8 mouse cellular contexts compared by ENCODE assay signal in the genomic region with DNA sequence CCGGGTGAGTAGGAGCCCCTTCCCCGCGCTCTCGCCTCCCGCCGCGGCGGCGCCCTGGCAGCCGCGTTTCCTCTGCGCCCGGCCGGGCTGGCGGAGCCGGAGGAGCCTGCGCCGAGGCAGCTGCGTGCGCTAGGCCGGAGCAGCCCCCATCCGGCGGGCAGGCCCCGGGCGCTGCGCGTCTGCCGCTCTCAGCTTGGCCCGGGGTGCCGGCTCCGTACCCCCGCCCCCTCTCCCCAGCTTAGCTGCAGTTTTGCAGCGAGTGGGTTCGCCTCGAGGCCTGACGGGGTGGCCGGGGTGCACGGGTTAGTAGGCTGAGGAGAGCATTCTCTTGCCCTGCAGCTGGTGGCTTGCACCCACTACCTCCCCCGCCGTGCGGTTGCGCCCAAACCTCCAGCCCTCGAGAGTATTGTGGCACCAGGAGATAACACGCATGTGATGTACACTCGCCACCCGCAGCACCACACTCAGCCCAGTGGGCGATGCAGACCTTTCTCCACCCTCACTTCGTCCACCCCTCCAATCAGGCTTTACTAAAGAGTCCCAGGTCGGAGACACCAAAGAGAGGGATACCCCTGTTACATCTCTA. TPM values are rescaled to one million over a fixed set of nuclear protein-coding genes. Genes with fewer than 3 reads are reported as not detected.
DNase-seq lines count a peak whose midpoint lies in the region; ATAC-seq lines count a peak whose summit lies in the region.

No protein-coding gene starts in this region.

- peak overlapping the region; percentile 98 for H3K9ac ChIP-seq in embryonic facial prominence, embryonic 13.5 days
- H3K9ac ChIP-seq in limb, embryonic 15.5 days = peak overlapping the region; percentile 84
- H3K9ac ChIP-seq in midbrain, embryonic 14.5 days (replicated peaks; ENCODE audit: low read length) = peak overlapping the region; percentile 97

- H3K4me3 ChIP-seq in embryonic facial prominence, embryonic 13.5 days = peak overlapping the region; percentile 85
- H3K4me3 ChIP-seq in limb, embryonic 15.5 days = peak overlapping the region; percentile 74
- H3K4me3 ChIP-seq in midbrain, embryonic 14.5 days (replicated peaks; ENCODE audit: low read depth, low read length) = peak overlapping the region; percentile 91

- H3K36me3 ChIP-seq in embryonic facial prominence, embryonic 13.5 days = no peaks in the 10 kb centered on the region
- no peaks in the 10 kb centered on the region for H3K36me3 ChIP-seq in limb, embryonic 15.5 days
- no peaks in the 10 kb centered on the region for H3K36me3 ChIP-seq in midbrain, embryonic 14.5 days (ENCODE audit: control insufficient read depth, insufficient read depth, low read length)

- peak; percentile 50 for ATAC-seq in embryonic facial prominence, embryonic 13.5 days (ENCODE audit: insufficient number of reproducible peaks, insufficient read depth, low FRiP score, low TSS enrichment, low read depth)
- peak; percentile 53 for ATAC-seq in limb, embryonic 15.5 days (ENCODE audit: insufficient number of reproducible peaks, low FRiP score, low TSS enrichment, low read depth)
- ATAC-seq in midbrain, embryonic 14.5 days (ENCODE audit: low FRiP score, low TSS enrichment) = peak; percentile 65

- H3K27ac ChIP-seq in embryonic facial prominence, embryonic 13.5 days = peak overlapping the region; percentile 99
- peak overlapping the region; percentile 98 for H3K27ac ChIP-seq in limb, embryonic 15.5 days
- peak overlapping the region; percentile 97 for H3K27ac ChIP-seq in midbrain, embryonic 14.5 days (replicated peaks; ENCODE audit: low read depth, low read length)

- peak; percentile 28 for DNase-seq in retina, postnatal 7 days (ENCODE audit: low read depth, low spot score)
- DNase-seq in retina, postnatal 1 day = no peak
- DNase-seq in heart, adult 18-20 months = peak; percentile 53 to 65
- peak; percentile 16 to 18 for DNase-seq in kidney, adult 8-10 months
- DNase-seq in midbrain, embryonic 14.5 days = no peak
- DNase-seq in spleen, postnatal 36 days (ENCODE audit: low spot score in 2 of 2) = peak; percentile 62 to 65

- H3K27me3 ChIP-seq in embryonic facial prominence, embryonic 13.5 days = no peaks in the 10 kb centered on the region
- no peaks in the 10 kb centered on the region for H3K27me3 ChIP-seq in limb, embryonic 15.5 days
- H3K27me3 ChIP-seq in midbrain, embryonic 14.5 days (ENCODE audit: control insufficient read depth, insufficient read depth, low read length) = no peaks in the 10 kb centered on the region

- H3K4me1 ChIP-seq in embryonic facial prominence, embryonic 13.5 days = peaks cover 29% of the 10 kb centered on the region
- H3K4me1 ChIP-seq in limb, embryonic 15.5 days = peaks cover 31% of the 10 kb centered on the region
- peaks cover 23% of the 10 kb centered on the region for H3K4me1 ChIP-seq in midbrain, embryonic 14.5 days (ENCODE audit: control insufficient read depth, insufficient read depth, low read length)

- WGBS in embryonic facial prominence, embryonic 13.5 days = under 1% methylated on average over 49 of the region's 49 CpGs
- under 1% methylated on average over 29 of the region's 49 CpGs for WGBS in limb, embryonic 15.5 days
- WGBS in midbrain, embryonic 14.5 days = 1% methylated on average over 45 of the region's 49 CpGs

- no peaks in the 10 kb centered on the region for H3K9me3 ChIP-seq in embryonic facial prominence, embryonic 13.5 days
- H3K9me3 ChIP-seq in limb, embryonic 15.5 days = no peaks in the 10 kb centered on the region
- no peaks in the 10 kb centered on the region for H3K9me3 ChIP-seq in midbrain, embryonic 14.5 days (ENCODE audit: control insufficient read depth, low read length)

- H3K4me2 ChIP-seq in embryonic facial prominence, embryonic 13.5 days = peak overlapping the region; percentile 90
- peak overlapping the region; percentile 82 for H3K4me2 ChIP-seq in limb, embryonic 15.5 days
- H3K4me2 ChIP-seq in midbrain, embryonic 14.5 days (ENCODE audit: low read length) = peak overlapping the region; percentile 86

RNA-seq across cellular contexts. Expression of a gene that starts 0.8 kb away (rescaled TPM):
- polyA plus RNA-seq in embryonic facial prominence, embryonic 13.5 days (2015; fragmentation: Nextera tagmentation; extraction: Ambion mirVana) = 24.5 and 25.3 TPM in 2 replicates
- total RNA-seq in heart, adult 18-20 months (2021) = 10 to 100 TPM; 49.4 to 52.2 TPM
- 23.4 and 26.6 TPM in 2 replicates for polyA plus RNA-seq in limb, embryonic 15.5 days (2015; fragmentation: Nextera tagmentation; extraction: Ambion mirVana)
- 13.1 and 15.7 TPM in 2 replicates for polyA plus RNA-seq in midbrain, embryonic 14.5 days (2014; fragmentation: Nextera tagmentation; extraction: Ambion mirVana)

RNA-seq across cellular contexts. Expression of a gene that starts 10.1 kb away (rescaled TPM):
- polyA plus RNA-seq in embryonic facial prominence, embryonic 13.5 days (2015; fragmentation: Nextera tagmentation; extraction: Ambion mirVana) = 2.0 and 2.8 TPM in 2 replicates
- total RNA-seq in heart, adult 18-20 months (2021) = under 1 TPM; 0.15 to 0.28 TPM
- polyA plus RNA-seq in limb, embryonic 15.5 days (2015; fragmentation: Nextera tagmentation; extraction: Ambion mirVana) = 0.99 and 1.2 TPM in 2 replicates
- 1.4 and 1.5 TPM in 2 replicates for polyA plus RNA-seq in midbrain, embryonic 14.5 days (2014; fragmentation: Nextera tagmentation; extraction: Ambion mirVana)

RNA-seq across cellular contexts. Expression of a gene that starts 46.6 kb away (rescaled TPM):
- polyA plus RNA-seq in embryonic facial prominence, embryonic 13.5 days (2015; fragmentation: Nextera tagmentation; extraction: Ambion mirVana) = 209 and 218 TPM in 2 replicates
- 100 to 1,000 TPM; 428 to 436 TPM for total RNA-seq in heart, adult 18-20 months (2021)
- polyA plus RNA-seq in limb, embryonic 15.5 days (2015; fragmentation: Nextera tagmentation; extraction: Ambion mirVana) = 195 and 220 TPM in 2 replicates
- 183 and 207 TPM in 2 replicates for polyA plus RNA-seq in midbrain, embryonic 14.5 days (2014; fragmentation: Nextera tagmentation; extraction: Ambion mirVana)

Comparison
In these comparisons a context has a peak if more than half of its experiments do, and no peak if none do; other contexts are left out.
1. DNase-seq: peak in retina, postnatal 7 days (single experiment), heart, adult 18-20 months (2 of 2), kidney, adult 8-10 months (2 of 2) and spleen, postnatal 36 days (2 of 2); none in retina, postnatal 1 day (single experiment) and midbrain, embryonic 14.5 days (single experiment).
2. Peak in every context shown above with its lines, with median percentiles within 50 percentile points of each other: ATAC-seq, H3K27ac ChIP-seq, H3K4me2 ChIP-seq, H3K4me3 ChIP-seq and H3K9ac ChIP-seq.